Mouse (Mus musculus) lung, embryonic 16.5 days (tissue): ENCODE measurements around the gene Bsdc1. TPM values are rescaled to one million over a fixed set of nuclear protein-coding genes. Genes with fewer than 3 reads are reported as not detected.

Source experiments
- ATAC-seq: fragments of 200-750 bp; cut with Nextera tagmentation; 2 replicates; pipeline ENCODE4 v1.8.0; 2017; ENCODE audit warnings: low read depth, mild to moderate bottlenecking, moderate library complexity
- H3K27ac ChIP-seq: fragments of 300-500 bp; sonication (generic); 2 replicates; pipeline ENCODE4 v1.5.1; 2014; ENCODE audit warnings: mild to moderate bottlenecking, control low read depth, low read length
- H3K27me3 ChIP-seq: fragments of 300-500 bp; sonication (generic); 2 replicates; pipeline ENCODE4 v1.6.1; 2014; ENCODE audit warnings: low read depth, low read length, mixed read lengths; ENCODE audit not compliant: control insufficient read depth, insufficient read depth
- H3K36me3 ChIP-seq: fragments of 300-500 bp; sonication (generic); 2 replicates; pipeline ENCODE4 v1.6.1; 2014; ENCODE audit warnings: low read length; ENCODE audit not compliant: control insufficient read depth, insufficient read depth
- H3K4me1 ChIP-seq: fragments of 300-500 bp; sonication (generic); replicated peaks from 2 replicates; pipeline ENCODE4 v1.6.1; 2014; ENCODE audit warnings: low read length, mixed read lengths; ENCODE audit not compliant: control insufficient read depth, insufficient read depth
- H3K4me2 ChIP-seq: fragments of 300-500 bp; sonication (generic); 2 replicates; pipeline ENCODE4 v1.6.1; 2014; ENCODE audit warnings: low read depth, low read length, control low read depth
- H3K4me3 ChIP-seq: fragments of 300-500 bp; sonication (generic); 2 replicates; pipeline ENCODE4 v1.5.1; 2014; ENCODE audit warnings: mild to moderate bottlenecking, low read length, control low read depth
- H3K9ac ChIP-seq: fragments of 300-500 bp; sonication (generic); 2 replicates; pipeline ENCODE4 v1.6.1; 2014; ENCODE audit warnings: low read length, control low read depth
- H3K9me3 ChIP-seq: fragments of 300-500 bp; sonication (generic); 2 replicates; pipeline ENCODE4 v1.6.1; 2016; ENCODE audit warnings: low read length; ENCODE audit not compliant: control insufficient read depth
- WGBS: fragments of 180-500 bp; shearing (Covaris S2); extraction: QIAGEN DNeasy Blood & Tissue Kit; methylation state at CpG from one replicate; pipeline ENCODE4 v1.1.7; 2014; 5-methylcytosine and 5-hydroxymethylcytosine counted together
- polyA plus RNA-seq: library from polyadenylated mRNA; unstranded; fragments of >200 nt; fragmentation: Nextera tagmentation; extraction: Ambion mirVana; gene quantifications from 2 replicates; pipeline ENCODE4 v1.2.1, GENCODE M21; 2015

The Bsdc1 gene
- polyA plus RNA-seq, 1 experiment from 2014 or later, result 25.5 TPM

- peaks cover 4% of the 10 kb centered on the region for H3K27me3 ChIP-seq
- peak; percentile 8 for ATAC-seq
- no peaks in the 10 kb centered on the region for H3K36me3 ChIP-seq
- no peak overlapping the region for H3K9ac ChIP-seq
- peaks cover 24% of the 10 kb centered on the region for H3K4me1 ChIP-seq
- 43% methylated on average over 6 of the region's 6 CpGs for WGBS
- peak overlapping the region; percentile 14; the same call in 1 of the 2 replicates for H3K4me2 ChIP-seq
- no peak overlapping the region for H3K4me3 ChIP-seq
- H3K9me3 ChIP-seq, result no peaks in the 10 kb centered on the region
- H3K27ac ChIP-seq, result peak overlapping the region; percentile 77
These were observed 35.2 kb downstream of the Bsdc1 start for GRCm38 (mm10) chr4:129496631-129497030.

GRCm38 (mm10) chr4:129498941-129499340 is 37.6 kb downstream of the Bsdc1 start:
- ATAC-seq, result no peak
- Histone ChIP-seq H3K36me3 (no peaks in the 10 kb centered on the region), H3K27me3 (no peaks in the 10 kb centered on the region), H3K9ac (no peak overlapping the region), H3K4me1 (peaks cover 35% of the 10 kb centered on the region), H3K27ac (no peak overlapping the region), H3K4me2 (no peak overlapping the region), H3K4me3 (no peak overlapping the region), H3K9me3 (no peaks in the 10 kb centered on the region)
- WGBS, result 47% methylated on average over 3 of the region's 3 CpGs

- Histone ChIP-seq H3K36me3 (no peaks in the 10 kb centered on the region), H3K27ac (peak overlapping the region; percentile 91), H3K4me3 (peak overlapping the region; percentile 57), H3K9me3 (no peaks in the 10 kb centered on the region), H3K27me3 (no peaks in the 10 kb centered on the region), H3K9ac (peak overlapping the region; percentile 80), H3K4me1 (peaks cover 35% of the 10 kb centered on the region), H3K4me2 (peak overlapping the region; percentile 71)
- WGBS, result 74% methylated on average over 8 of the region's 8 CpGs
- no peak for ATAC-seq
These were observed 38.6 kb downstream of the Bsdc1 start for GRCm38 (mm10) chr4:129500017-129500416.

GRCm38 (mm10) chr4:129500607-129501566 is 39.5 kb downstream of the Bsdc1 start:
- Histone ChIP-seq H3K4me3 (peak overlapping the region; percentile 57), H3K9ac (peak overlapping the region; percentile 80), H3K27ac (peak overlapping the region; percentile 91), H3K36me3 (no peaks in the 10 kb centered on the region), H3K27me3 (no peaks in the 10 kb centered on the region), H3K4me2 (peak overlapping the region; percentile 71), H3K9me3 (no peaks in the 10 kb centered on the region), H3K4me1 (peaks cover 35% of the 10 kb centered on the region)
- 1% methylated on average over 41 of the region's 49 CpGs for WGBS
- peak; percentile 94 for ATAC-seq

- Histone ChIP-seq H3K36me3 (no peaks in the 10 kb centered on the region), H3K27me3 (no peaks in the 10 kb centered on the region), H3K4me1 (peaks cover 28% of the 10 kb centered on the region), H3K27ac (no peak overlapping the region; the same call in 1 of the 2 replicates), H3K4me3 (no peak overlapping the region), H3K9me3 (no peaks in the 10 kb centered on the region), H3K4me2 (no peak overlapping the region), H3K9ac (0 out of 2 replicates have a peak overlapping the region, but pooled peaks have one; percentile 31)
- no peak for ATAC-seq
- WGBS, result 43% methylated on average over 9 of the region's 9 CpGs
These were observed 41.0 kb downstream of the Bsdc1 start for GRCm38 (mm10) chr4:129502327-129502888.

GRCm38 (mm10) chr4:129502901-129503444 is 41.6 kb downstream of the Bsdc1 start:
- no peaks in the 10 kb centered on the region for H3K9me3 ChIP-seq
- peak overlapping the region; percentile 49; the same call in 1 of the 2 replicates for H3K27ac ChIP-seq
- WGBS, result 51% methylated on average over 11 of the region's 11 CpGs
- peaks cover 28% of the 10 kb centered on the region for H3K4me1 ChIP-seq
- H3K9ac ChIP-seq, result no peak overlapping the region
- H3K4me3 ChIP-seq, result no peak overlapping the region
- no peak for ATAC-seq
- H3K36me3 ChIP-seq, result no peaks in the 10 kb centered on the region
- H3K4me2 ChIP-seq, result no peak overlapping the region
- H3K27me3 ChIP-seq, result no peaks in the 10 kb centered on the region

- 82% methylated on average over 3 of the region's 3 CpGs for WGBS
- no peak for ATAC-seq
- Histone ChIP-seq H3K27me3 (no peaks in the 10 kb centered on the region), H3K9ac (no peak overlapping the region), H3K27ac (no peak overlapping the region), H3K9me3 (no peaks in the 10 kb centered on the region), H3K4me2 (no peak overlapping the region), H3K4me3 (no peak overlapping the region), H3K4me1 (peaks cover 25% of the 10 kb centered on the region), H3K36me3 (no peaks in the 10 kb centered on the region)
These were observed 44.1 kb downstream of the Bsdc1 start for GRCm38 (mm10) chr4:129505511-129505910.

GRCm38 (mm10) chr4:129507434-129508236 is 46.3 kb downstream of the Bsdc1 start:
- no peak for ATAC-seq
- peaks cover 22% of the 10 kb centered on the region for H3K4me1 ChIP-seq
- no peak overlapping the region for H3K9ac ChIP-seq
- no peak overlapping the region for H3K4me2 ChIP-seq
- no peaks in the 10 kb centered on the region for H3K27me3 ChIP-seq
- H3K36me3 ChIP-seq, result no peaks in the 10 kb centered on the region
- no peaks in the 10 kb centered on the region for H3K9me3 ChIP-seq
- 60% methylated on average over 9 of the region's 10 CpGs for WGBS
- H3K4me3 ChIP-seq, result no peak overlapping the region
- H3K27ac ChIP-seq, result no peak overlapping the region

- Histone ChIP-seq H3K4me2 (no peak overlapping the region), H3K9me3 (no peaks in the 10 kb centered on the region), H3K27me3 (no peaks in the 10 kb centered on the region), H3K4me1 (peaks cover 17% of the 10 kb centered on the region), H3K9ac (no peak overlapping the region), H3K4me3 (no peak overlapping the region), H3K36me3 (no peaks in the 10 kb centered on the region), H3K27ac (no peak overlapping the region)
- no peak for ATAC-seq
- WGBS, result 59% methylated on average over 3 of the region's 3 CpGs
These were observed 46.8 kb downstream of the Bsdc1 start for GRCm38 (mm10) chr4:129508237-129508515.
